Mouse (Mus musculus) olfactory bulb, adult 2 months (tissue): Measurements from ENCODE around the gene Dcun1d3.

Experiments used
- CTCF ChIP-seq: fragments of 200-500 bp; IDR thresholded peaks from 2 replicates; pipeline ENCODE4 v1.5.1; 2012; ENCODE audit warnings: low read depth, mild to moderate bottlenecking, low read length, moderate library complexity; ENCODE audit not compliant: insufficient read depth
- POLR2A ChIP-seq: fragments of 200-500 bp; IDR thresholded peaks from 2 replicates; pipeline ENCODE4 v1.6.1; 2012; ENCODE audit warnings: mild to moderate bottlenecking, low read depth, low read length, moderate library complexity; ENCODE audit not compliant: insufficient read depth

GRCm38 (mm10) chr7:119887887-119888286, 8.2 kb downstream of the Dcun1d3 start:
- TF ChIP-seq POLR2A (no peak), CTCF (no peak)
